Mouse (Mus musculus) macrophage (primary cell): ENCODE results near the gene Nptxr. TPM values are rescaled to one million over a fixed set of nuclear protein-coding genes. Genes with fewer than 3 reads are reported as not detected.

ENCODE experiments used
- H3K27ac ChIP-seq: fragments of 350-480 bp; formaldehyde crosslinking; 2 replicates; pipeline ENCODE4 v1.9.0; 2021
- H3K36me3 ChIP-seq: fragments of 350-480 bp; formaldehyde crosslinking; 2 replicates; pipeline ENCODE4 v1.9.0; 2021; ENCODE audit errors: inconsistent target
- H3K4me3 ChIP-seq: fragments of 350-480 bp; formaldehyde crosslinking; 2 replicates; pipeline ENCODE4 v1.9.0; 2021; ENCODE audit errors: inconsistent target
- H3K79me2 ChIP-seq: fragments of 350-480 bp; formaldehyde crosslinking; 2 replicates; pipeline ENCODE4 v1.9.0; 2021; ENCODE audit errors: inconsistent target
- WGBS: methylation state at CpG from one replicate; pipeline ENCODE4 v1.1.7; 2026; ENCODE audit warnings: inconsistent platforms; ENCODE audit not compliant: missing documents; 5-methylcytosine and 5-hydroxymethylcytosine counted together
- polyA plus RNA-seq: library from polyadenylated mRNA; stranded (reverse); fragments of 250-400 nt; gene quantifications from 3 replicates; pipeline ENCODE4 v1.2.4, GENCODE M21; 2018; ENCODE audit warnings: inconsistent platforms

The Nptxr gene
- polyA plus RNA-seq, 1 experiment from 2014 or later, result 0.76 TPM

- Histone ChIP-seq H3K27ac (no peak overlapping the region), H3K36me3 (no peaks in the 10 kb centered on the region), H3K79me2 (no peaks in the 10 kb centered on the region), H3K4me3 (no peak overlapping the region)
- WGBS, result 0% methylated on average over 1 of the region's 1 CpGs
These were observed 2.5 kb upstream of the Nptxr start for GRCm38 (mm10) chr15:79807050-79807449.

- 49% methylated on average over 8 of the region's 8 CpGs for WGBS
- H3K4me3 ChIP-seq, result no peak overlapping the region
These were observed 680 bp upstream of the Nptxr start for GRCm38 (mm10) chr15:79805246-79805645.

GRCm38 (mm10) chr15:79803533-79804351 lies 824 bp downstream of the Nptxr start:
- Histone ChIP-seq H3K36me3 (no peaks in the 10 kb centered on the region), H3K4me3 (no peak overlapping the region), H3K27ac (no peak overlapping the region), H3K79me2 (no peaks in the 10 kb centered on the region)
- WGBS, result 7% methylated on average over 77 of the region's 81 CpGs

More at GRCm38 (mm10) chr15:79805246-79805645, 680 bp upstream of the Nptxr start:
- no peak overlapping the region for H3K27ac ChIP-seq
- no peaks in the 10 kb centered on the region for H3K79me2 ChIP-seq
- H3K36me3 ChIP-seq, result no peaks in the 10 kb centered on the region

GRCm38 (mm10) chr15:79802304-79802703 lies 2.3 kb downstream of the Nptxr start:
- Histone ChIP-seq H3K79me2 (no peaks in the 10 kb centered on the region), H3K27ac (no peak overlapping the region), H3K36me3 (no peaks in the 10 kb centered on the region), H3K4me3 (no peak overlapping the region)
- WGBS, result 77% methylated on average over 4 of the region's 4 CpGs

GRCm38 (mm10) chr15:79801646-79802045 lies 2.9 kb downstream of the Nptxr start:
- 90% methylated on average over 2 of the region's 2 CpGs for WGBS
- no peaks in the 10 kb centered on the region for H3K79me2 ChIP-seq
- H3K27ac ChIP-seq, result no peak overlapping the region
- H3K4me3 ChIP-seq, result no peak overlapping the region
- H3K36me3 ChIP-seq, result no peaks in the 10 kb centered on the region

GRCm38 (mm10) chr15:79800701-79801100 lies 3.9 kb downstream of the Nptxr start:
- Histone ChIP-seq H3K27ac (no peak overlapping the region), H3K79me2 (no peaks in the 10 kb centered on the region), H3K36me3 (no peaks in the 10 kb centered on the region), H3K4me3 (no peak overlapping the region)
- WGBS, result 77% methylated on average over 11 of the region's 11 CpGs

GRCm38 (mm10) chr15:79798591-79798990 lies 6.0 kb downstream of the Nptxr start:
- no peaks in the 10 kb centered on the region for H3K36me3 ChIP-seq
- H3K79me2 ChIP-seq, result no peaks in the 10 kb centered on the region
- H3K27ac ChIP-seq, result no peak overlapping the region
- no peak overlapping the region for H3K4me3 ChIP-seq
- 93% methylated on average over 10 of the region's 10 CpGs for WGBS

- H3K79me2 ChIP-seq, result no peaks in the 10 kb centered on the region
- 85% methylated on average over 8 of the region's 8 CpGs for WGBS
These were observed 6.9 kb downstream of the Nptxr start for GRCm38 (mm10) chr15:79797680-79798079.

GRCm38 (mm10) chr15:79797096-79797495 lies 7.5 kb downstream of the Nptxr start:
- no peak overlapping the region for H3K4me3 ChIP-seq
- H3K36me3 ChIP-seq, result no peaks in the 10 kb centered on the region
- H3K79me2 ChIP-seq, result no peaks in the 10 kb centered on the region
- WGBS, result 93% methylated on average over 7 of the region's 7 CpGs
- H3K27ac ChIP-seq, result no peak overlapping the region

More at GRCm38 (mm10) chr15:79797680-79798079, 6.9 kb downstream of the Nptxr start:
- H3K27ac ChIP-seq, result no peak overlapping the region
- H3K36me3 ChIP-seq, result no peaks in the 10 kb centered on the region
- H3K4me3 ChIP-seq, result no peak overlapping the region

GRCm38 (mm10) chr15:79796256-79796655 lies 8.3 kb downstream of the Nptxr start:
- no peaks in the 10 kb centered on the region for H3K36me3 ChIP-seq
- H3K27ac ChIP-seq, result no peak overlapping the region
- H3K4me3 ChIP-seq, result no peak overlapping the region
- H3K79me2 ChIP-seq, result no peaks in the 10 kb centered on the region
- 87% methylated on average over 12 of the region's 12 CpGs for WGBS

GRCm38 (mm10) chr15:79794173-79794572 lies 10.4 kb downstream of the Nptxr start:
- WGBS, result 24% methylated on average over 20 of the region's 20 CpGs
- H3K79me2 ChIP-seq, result no peaks in the 10 kb centered on the region
- no peak overlapping the region for H3K4me3 ChIP-seq
- no peak overlapping the region for H3K27ac ChIP-seq
- H3K36me3 ChIP-seq, result no peaks in the 10 kb centered on the region

GRCm38 (mm10) chr15:79793076-79793475 lies 11.5 kb downstream of the Nptxr start:
- H3K27ac ChIP-seq, result no peak overlapping the region
- H3K79me2 ChIP-seq, result no peaks in the 10 kb centered on the region
- WGBS, result 62% methylated on average over 9 of the region's 9 CpGs
- H3K36me3 ChIP-seq, result no peaks in the 10 kb centered on the region
- H3K4me3 ChIP-seq, result no peak overlapping the region

GRCm38 (mm10) chr15:79792455-79792854 lies 12.1 kb downstream of the Nptxr start:
- H3K36me3 ChIP-seq, result no peaks in the 10 kb centered on the region
- H3K27ac ChIP-seq, result no peak overlapping the region
- no peaks in the 10 kb centered on the region for H3K79me2 ChIP-seq
- H3K4me3 ChIP-seq, result no peak overlapping the region
- 49% methylated on average over 18 of the region's 19 CpGs for WGBS

- H3K27ac ChIP-seq, result no peak overlapping the region
- H3K79me2 ChIP-seq, result no peaks in the 10 kb centered on the region
- under 1% methylated on average over 11 of the region's 12 CpGs for WGBS
- no peaks in the 10 kb centered on the region for H3K36me3 ChIP-seq
- H3K4me3 ChIP-seq, result no peak overlapping the region
These were observed 13.1 kb downstream of the Nptxr start for GRCm38 (mm10) chr15:79791502-79791901.

- no peaks in the 10 kb centered on the region for H3K36me3 ChIP-seq
- H3K79me2 ChIP-seq, result no peaks in the 10 kb centered on the region
- no peak overlapping the region for H3K27ac ChIP-seq
- WGBS, result 91% methylated on average over 6 of the region's 6 CpGs
- H3K4me3 ChIP-seq, result no peak overlapping the region
These were observed 13.7 kb downstream of the Nptxr start for GRCm38 (mm10) chr15:79790905-79791304.
